Mouse (Mus musculus) cerebellum, adult 18-20 months (tissue): ENCODE data around the gene Eea1.
"Not testable (repeated sequence)": the region's sequence is repeated elsewhere in the genome, so short reads cannot be mapped to it uniquely, and the experiment has no call there.

Experiments
- DNase-seq, 2 experiments: peaks; one replicate each; pipeline ENCODE4 v3.0.0; 2021

Eea1 gene

DNA sequence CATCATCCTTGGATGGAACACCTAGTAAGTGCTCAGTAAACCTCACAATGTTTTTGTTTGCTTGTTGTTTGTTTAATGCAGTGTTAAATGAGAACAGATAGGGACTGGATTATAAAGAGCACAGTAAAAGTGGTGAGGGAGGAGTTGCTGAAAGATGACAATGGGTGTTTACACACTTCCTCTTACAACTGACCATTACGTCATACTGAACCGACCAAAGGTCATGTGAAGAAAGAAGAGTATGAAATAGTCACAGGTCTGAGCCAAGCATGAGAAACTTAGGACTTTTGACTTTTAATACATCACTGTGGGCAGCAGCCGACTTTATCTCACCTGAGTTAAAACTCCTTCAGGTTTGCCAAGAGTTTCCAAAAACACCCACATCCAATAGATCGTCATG lies 135.0 kb downstream of the Eea1 start:
- no peak for DNase-seq

- no peak for DNase-seq
Observed at GRCm38 (mm10) chr10:96075880-96076279, 135.4 kb downstream of the Eea1 start.

DNA sequence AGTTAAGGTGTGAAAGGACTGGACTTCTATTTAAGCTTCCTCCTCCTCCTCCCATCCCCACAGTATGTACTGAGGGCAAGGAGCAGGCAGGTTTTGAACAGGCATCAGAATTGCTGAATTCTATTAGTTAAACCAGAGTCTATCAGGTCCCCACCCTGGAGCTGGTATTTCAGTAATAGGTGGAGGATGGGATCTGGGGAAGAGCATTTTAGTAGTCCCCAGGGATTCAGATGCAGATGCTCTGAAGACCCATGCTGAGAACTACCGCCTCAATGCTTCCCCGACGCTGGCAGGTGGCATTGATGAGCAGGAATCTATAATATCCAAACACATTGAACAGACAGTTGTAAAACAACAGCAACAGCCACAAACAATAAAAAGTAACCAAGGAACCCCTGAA lies 136.0 kb downstream of the Eea1 start:
- DNase-seq: no peak

DNA sequence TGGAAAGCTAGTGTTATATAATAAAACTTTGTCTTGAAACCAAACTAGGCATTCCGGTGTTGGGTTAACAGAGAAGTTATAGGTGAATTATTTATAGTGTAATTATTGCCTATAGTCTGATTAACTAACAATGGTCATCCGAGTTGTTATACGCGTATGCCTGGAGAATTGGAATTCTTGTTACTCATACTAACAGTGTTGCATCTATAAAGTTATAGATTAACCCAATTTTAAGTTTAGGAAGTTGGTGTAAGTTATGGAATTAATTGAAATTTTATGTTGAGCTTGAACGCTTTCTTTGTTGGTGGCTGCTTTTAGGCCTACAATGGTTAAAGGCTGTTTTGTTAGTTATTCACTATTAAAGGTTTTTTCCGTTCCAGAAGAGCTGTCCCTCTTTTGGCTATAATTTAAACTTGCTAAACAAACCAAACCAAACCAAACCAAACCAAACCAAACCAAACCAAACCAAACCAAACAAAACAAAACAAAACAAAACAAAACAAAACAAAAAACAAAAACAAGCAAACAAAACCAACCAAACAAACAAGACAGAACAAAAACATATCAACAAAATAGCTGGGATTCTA lies 137.1 kb downstream of the Eea1 start:
- DNase-seq: not testable (repeated sequence)

DNA sequence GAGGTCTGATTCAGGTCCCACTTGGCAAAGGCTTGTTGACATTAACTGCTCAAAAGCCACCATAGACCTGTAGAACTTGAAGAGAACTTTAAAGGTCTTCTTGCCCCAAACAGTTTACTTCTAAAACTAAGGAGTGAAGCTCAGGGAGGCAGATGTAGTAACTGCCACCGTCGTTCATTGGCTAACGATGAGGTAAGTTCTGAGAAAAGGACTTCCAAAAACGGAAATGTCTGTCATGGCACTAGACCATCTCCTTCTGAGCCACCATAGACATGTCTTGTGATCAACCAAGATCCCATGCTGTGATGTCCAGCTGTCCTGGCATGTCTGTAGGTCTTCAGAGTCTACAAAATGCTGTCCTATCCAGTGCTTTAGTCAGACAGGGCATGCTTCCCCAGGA lies 139.4 kb downstream of the Eea1 start:
- DNase-seq: no peak

- DNase-seq: no peak
Observed at GRCm38 (mm10) chr10:96080440-96081381, 140.3 kb downstream of the Eea1 start.

- no peak for DNase-seq
Observed at GRCm38 (mm10) chr10:96082203-96082602, 141.8 kb downstream of the Eea1 start.

- no peak for DNase-seq
Observed at GRCm38 (mm10) chr10:96089744-96090143, 149.3 kb downstream of the Eea1 start.

DNA sequence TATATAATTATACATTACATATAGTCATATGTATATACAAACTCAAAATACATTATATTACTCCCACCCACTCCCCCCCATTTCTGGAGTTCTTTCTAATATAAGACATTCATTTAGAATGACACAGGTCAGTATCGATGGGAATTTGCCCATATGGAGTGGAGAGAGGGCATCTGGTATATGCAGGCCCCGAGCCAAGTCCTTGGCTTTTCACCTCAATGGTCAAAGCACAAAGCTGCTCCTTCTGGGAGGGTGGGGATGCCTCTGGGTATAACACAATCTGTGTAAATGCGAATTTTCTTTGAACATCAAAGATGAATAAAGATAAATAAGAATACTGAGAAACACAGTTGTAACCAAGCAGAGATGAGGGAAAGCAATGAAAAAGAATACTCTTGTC lies 149.9 kb downstream of the Eea1 start:
- DNase-seq: peak; percentile 74 to 76

GRCm38 (mm10) chr10:96093890-96094531 lies 153.6 kb downstream of the Eea1 start:
- DNase-seq: no peak

GRCm38 (mm10) chr10:96094559-96094958 lies 154.1 kb downstream of the Eea1 start:
- no peak for DNase-seq
